16 mouse cellular contexts compared by ENCODE assay signal in genomic region chr8:76422459-76422858, GRCm38 (mm10).
DNase-seq lines count a peak whose midpoint lies in the region; ATAC-seq and TF ChIP-seq lines count a peak whose summit lies in the region.
"Had no signal": no experiment of that assay in that cellular context is flagged by ENCODE, and none has a peak within 500 bp of the region (broad histone marks: within the 10 kb centered on the region; RNA-seq: fewer than 3 reads in every experiment).

No protein-coding gene starts in this region.

- DNase-seq in embryo, embryonic 11 days: peak; percentile 5
- no peak for DNase-seq in embryo, embryonic 10 days (ENCODE audit: low spot score)
- no peak for DNase-seq in lung, postnatal 0 days (ENCODE audit: low spot score)
- DNase-seq in lung, postnatal 10 days: no peak
- DNase-seq in ZHBTc4 (ENCODE audit: low read depth, low spot score): peak; percentile 8
- no peak for DNase-seq in right cerebral cortex, postnatal 14 days
- DNase-seq: cerebellum, adult 9-11 months; heart, adult 11 months; kidney, adult 11 months; kidney, postnatal 36 days; liver, embryonic 13.5 days had no signal

- H3K4me2 ChIP-seq in intestine, postnatal 0 days (replicated peaks; ENCODE audit: low read depth): no peak overlapping the region
- H3K4me2 ChIP-seq in intestine, embryonic 15.5 days (replicated peaks): no peak overlapping the region
- H3K4me2 ChIP-seq in lung, postnatal 0 days (replicated peaks; ENCODE audit: low read depth, low read length): no peak overlapping the region
- H3K4me2 ChIP-seq: hindbrain, embryonic 13.5 days; liver, embryonic 13.5 days had no signal

- H3K27ac ChIP-seq in intestine, postnatal 0 days (ENCODE audit: low read depth, low read length): no peak overlapping the region
- no peak overlapping the region for H3K27ac ChIP-seq in intestine, embryonic 15.5 days
- no peak overlapping the region for H3K27ac ChIP-seq in lung, postnatal 0 days (ENCODE audit: low read length)
- H3K27ac ChIP-seq: hindbrain, embryonic 13.5 days; liver, embryonic 13.5 days had no signal

- no peak for TF ChIP-seq EP300 in lung, postnatal 0 days (IDR thresholded peaks at IDR 0.05)

- H3K4me3 ChIP-seq in intestine, postnatal 0 days (ENCODE audit: low read depth, low read length): no peak overlapping the region
- H3K4me3 ChIP-seq in intestine, embryonic 15.5 days (replicated peaks): no peak overlapping the region
- no peak overlapping the region for H3K4me3 ChIP-seq in lung, postnatal 0 days (ENCODE audit: low read depth, low read length)
- H3K4me3 ChIP-seq: hindbrain, embryonic 13.5 days; liver, embryonic 13.5 days had no signal

- H3K4me1 ChIP-seq in intestine, postnatal 0 days (replicated peaks; ENCODE audit: control insufficient read depth, insufficient read depth, low read length): no peaks in the 10 kb centered on the region
- no peaks in the 10 kb centered on the region for H3K4me1 ChIP-seq in intestine, embryonic 15.5 days (replicated peaks)
- no peaks in the 10 kb centered on the region for H3K4me1 ChIP-seq in lung, postnatal 0 days (ENCODE audit: insufficient read depth, low read depth, low read length)
- H3K4me1 ChIP-seq: hindbrain, embryonic 13.5 days; liver, embryonic 13.5 days had no signal

- no peak overlapping the region for H3K9ac ChIP-seq in intestine, postnatal 0 days (ENCODE audit: low read depth, low read length)
- H3K9ac ChIP-seq in intestine, embryonic 15.5 days: no peak overlapping the region
- no peak overlapping the region for H3K9ac ChIP-seq in lung, postnatal 0 days (replicated peaks; ENCODE audit: low read depth)
- H3K9ac ChIP-seq: hindbrain, embryonic 13.5 days; liver, embryonic 13.5 days had no signal

- TF ChIP-seq CTCF in intestine, postnatal 0 days (IDR thresholded peaks at IDR 0.05; ENCODE audit: low read depth): peak; percentile 50
- TF ChIP-seq CTCF in lung, postnatal 0 days (IDR thresholded peaks at IDR 0.05): peak; percentile 35

- WGBS in intestine, postnatal 0 days: 94% methylated on average over 1 of the region's 1 CpGs
- 93% methylated on average over 1 of the region's 1 CpGs for WGBS in intestine, embryonic 15.5 days
- WGBS in lung, postnatal 0 days: 86% methylated on average over 1 of the region's 1 CpGs

- no peaks in the 10 kb centered on the region for H3K36me3 ChIP-seq in intestine, postnatal 0 days (ENCODE audit: control insufficient read depth, insufficient read depth)
- H3K36me3 ChIP-seq in intestine, embryonic 15.5 days: no peaks in the 10 kb centered on the region
- H3K36me3 ChIP-seq in lung, postnatal 0 days (ENCODE audit: insufficient read depth, low read length): no peaks in the 10 kb centered on the region
- H3K36me3 ChIP-seq: hindbrain, embryonic 13.5 days; liver, embryonic 13.5 days had no signal

- H3K9me3 ChIP-seq in intestine, postnatal 0 days (ENCODE audit: control insufficient read depth): no peaks in the 10 kb centered on the region
- no peaks in the 10 kb centered on the region for H3K9me3 ChIP-seq in intestine, embryonic 15.5 days
- no peaks in the 10 kb centered on the region for H3K9me3 ChIP-seq in lung, postnatal 0 days (ENCODE audit: low read length)
- H3K9me3 ChIP-seq: hindbrain, embryonic 13.5 days; liver, embryonic 13.5 days had no signal

- ATAC-seq in intestine, postnatal 0 days: no peak
- ATAC-seq in intestine, embryonic 15.5 days: no peak
- ATAC-seq in lung, postnatal 0 days: no peak
- ATAC-seq: forebrain, embryonic 16.5 days had no signal

- no peaks in the 10 kb centered on the region for H3K27me3 ChIP-seq in intestine, postnatal 0 days (replicated peaks; ENCODE audit: control insufficient read depth, insufficient read depth, low read length)
- no peaks in the 10 kb centered on the region for H3K27me3 ChIP-seq in intestine, embryonic 15.5 days (replicated peaks)
- no peaks in the 10 kb centered on the region for H3K27me3 ChIP-seq in lung, postnatal 0 days (replicated peaks; ENCODE audit: insufficient read depth, low read length)
- H3K27me3 ChIP-seq: CH12.LX; hindbrain, embryonic 13.5 days; liver, embryonic 13.5 days had no signal

Comparison
In these comparisons a context has a peak if more than half of its experiments do, and no peak if none do; other contexts are left out.
1. DNase-seq: peak in embryo, embryonic 11 days (single experiment) and ZHBTc4 (single experiment); none in embryo, embryonic 10 days (single experiment), lung, postnatal 0 days (single experiment), lung, postnatal 10 days (single experiment) and right cerebral cortex, postnatal 14 days (single experiment).